Mouse (Mus musculus): ENCODE results near the gene Mpp6. TPM values are rescaled to one million over a fixed set of nuclear protein-coding genes. Genes with fewer than 3 reads are reported as not detected.

The Mpp6 gene
- polyA plus RNA-seq, 1 experiment from 2014 or later: 54.1 TPM

GRCm38 (mm10) chr6:50126331-50126730 is 16.3 kb downstream of the Mpp6 start:
- Histone ChIP-seq H3K9me3 (replicated peaks; ENCODE audit: control insufficient read depth, low read length, poor library complexity, severe bottlenecking) (0 out of 2 replicates have a peak, but pooled peaks cover 5% of the 10 kb centered on the region), H3K27ac (ENCODE audit: low read length) (no peak overlapping the region), H3K36me3 (ENCODE audit: control insufficient read depth, insufficient read depth, low read length) (no peaks in the 10 kb centered on the region), H3K4me2 (ENCODE audit: low read length) (no peak overlapping the region), H3K9ac (ENCODE audit: low read depth, low read length) (no peak overlapping the region), H3K27me3 (ENCODE audit: control insufficient read depth, insufficient read depth, low read depth, low read length) (no peaks in the 10 kb centered on the region), H3K4me3 (ENCODE audit: low read depth, low read length) (no peak overlapping the region), H3K4me1 (ENCODE audit: control insufficient read depth, insufficient read depth, low read length) (no peaks in the 10 kb centered on the region)
- 91% methylated on average over 2 of the region's 2 CpGs for WGBS
- no peak for ATAC-seq

- Histone ChIP-seq H3K9me3 (replicated peaks; ENCODE audit: control insufficient read depth, low read length, poor library complexity, severe bottlenecking) (no peaks in the 10 kb centered on the region), H3K36me3 (ENCODE audit: control insufficient read depth, insufficient read depth, low read length) (no peaks in the 10 kb centered on the region), H3K4me1 (ENCODE audit: control insufficient read depth, insufficient read depth, low read length) (no peaks in the 10 kb centered on the region), H3K4me2 (ENCODE audit: low read length) (no peak overlapping the region), H3K27ac (ENCODE audit: low read length) (no peak overlapping the region), H3K4me3 (ENCODE audit: low read depth, low read length) (no peak overlapping the region), H3K9ac (ENCODE audit: low read depth, low read length) (no peak overlapping the region), H3K27me3 (ENCODE audit: control insufficient read depth, insufficient read depth, low read depth, low read length) (no peaks in the 10 kb centered on the region)
- 98% methylated on average over 6 of the region's 6 CpGs for WGBS
- ATAC-seq: no peak
Observed at GRCm38 (mm10) chr6:50127536-50127935, 17.5 kb downstream of the Mpp6 start.

GRCm38 (mm10) chr6:50137651-50138050 is 27.6 kb downstream of the Mpp6 start:
- H3K9me3 ChIP-seq (replicated peaks; ENCODE audit: control insufficient read depth, low read length, poor library complexity, severe bottlenecking): no peaks in the 10 kb centered on the region
- H3K4me1 ChIP-seq (ENCODE audit: control insufficient read depth, insufficient read depth, low read length): no peaks in the 10 kb centered on the region
- no peak overlapping the region for H3K4me2 ChIP-seq (ENCODE audit: low read length)
- no peaks in the 10 kb centered on the region for H3K27me3 ChIP-seq (ENCODE audit: control insufficient read depth, insufficient read depth, low read depth, low read length)
- no peak for ATAC-seq
- H3K27ac ChIP-seq (ENCODE audit: low read length): no peak overlapping the region
- no peak overlapping the region for H3K9ac ChIP-seq (ENCODE audit: low read depth, low read length)
- 90% methylated on average over 3 of the region's 3 CpGs for WGBS
- no peaks in the 10 kb centered on the region for H3K36me3 ChIP-seq (ENCODE audit: control insufficient read depth, insufficient read depth, low read length)
- H3K4me3 ChIP-seq (ENCODE audit: low read depth, low read length): no peak overlapping the region

- Histone ChIP-seq H3K9me3 (replicated peaks; ENCODE audit: control insufficient read depth, low read length, poor library complexity, severe bottlenecking) (no peaks in the 10 kb centered on the region), H3K4me2 (ENCODE audit: low read length) (no peak overlapping the region), H3K27ac (ENCODE audit: low read length) (no peak overlapping the region), H3K27me3 (ENCODE audit: control insufficient read depth, insufficient read depth, low read depth, low read length) (no peaks in the 10 kb centered on the region), H3K9ac (ENCODE audit: low read depth, low read length) (no peak overlapping the region), H3K4me3 (ENCODE audit: low read depth, low read length) (no peak overlapping the region), H3K36me3 (ENCODE audit: control insufficient read depth, insufficient read depth, low read length) (no peaks in the 10 kb centered on the region), H3K4me1 (ENCODE audit: control insufficient read depth, insufficient read depth, low read length) (no peaks in the 10 kb centered on the region)
- ATAC-seq: no peak
- WGBS: 85% methylated on average over 3 of the region's 3 CpGs
Observed at GRCm38 (mm10) chr6:50139526-50139925, 29.5 kb downstream of the Mpp6 start.

GRCm38 (mm10) chr6:50146158-50146557 is 36.1 kb downstream of the Mpp6 start:
- no peaks in the 10 kb centered on the region for H3K9me3 ChIP-seq (replicated peaks; ENCODE audit: control insufficient read depth, low read length, poor library complexity, severe bottlenecking)
- no peak overlapping the region for H3K9ac ChIP-seq (ENCODE audit: low read depth, low read length)
- no peak overlapping the region for H3K4me3 ChIP-seq (ENCODE audit: low read depth, low read length)
- ATAC-seq: no peak
- H3K27ac ChIP-seq (ENCODE audit: low read length): no peak overlapping the region
- H3K36me3 ChIP-seq (ENCODE audit: control insufficient read depth, insufficient read depth, low read length): no peaks in the 10 kb centered on the region
- no peak overlapping the region for H3K4me2 ChIP-seq (ENCODE audit: low read length)
- H3K27me3 ChIP-seq (ENCODE audit: control insufficient read depth, insufficient read depth, low read depth, low read length): no peaks in the 10 kb centered on the region
- H3K4me1 ChIP-seq (ENCODE audit: control insufficient read depth, insufficient read depth, low read length): no peaks in the 10 kb centered on the region

- ATAC-seq: no peak
- Histone ChIP-seq H3K4me3 (ENCODE audit: low read depth, low read length) (no peak overlapping the region), H3K27me3 (ENCODE audit: control insufficient read depth, insufficient read depth, low read depth, low read length) (no peaks in the 10 kb centered on the region), H3K4me2 (ENCODE audit: low read length) (no peak overlapping the region), H3K4me1 (ENCODE audit: control insufficient read depth, insufficient read depth, low read length) (no peaks in the 10 kb centered on the region), H3K36me3 (ENCODE audit: control insufficient read depth, insufficient read depth, low read length) (no peaks in the 10 kb centered on the region), H3K9ac (ENCODE audit: low read depth, low read length) (no peak overlapping the region), H3K27ac (ENCODE audit: low read length) (no peak overlapping the region), H3K9me3 (replicated peaks; ENCODE audit: control insufficient read depth, low read length, poor library complexity, severe bottlenecking) (no peaks in the 10 kb centered on the region)
- 87% methylated on average over 4 of the region's 4 CpGs for WGBS
Observed at GRCm38 (mm10) chr6:50149378-50149777, 39.3 kb downstream of the Mpp6 start.

GRCm38 (mm10) chr6:50159842-50160241 is 49.8 kb downstream of the Mpp6 start:
- Histone ChIP-seq H3K27me3 (ENCODE audit: control insufficient read depth, insufficient read depth, low read depth, low read length) (no peaks in the 10 kb centered on the region), H3K9me3 (replicated peaks; ENCODE audit: control insufficient read depth, low read length, poor library complexity, severe bottlenecking) (no peaks in the 10 kb centered on the region), H3K4me1 (ENCODE audit: control insufficient read depth, insufficient read depth, low read length) (no peaks in the 10 kb centered on the region), H3K27ac (ENCODE audit: low read length) (no peak overlapping the region), H3K4me2 (ENCODE audit: low read length) (no peak overlapping the region), H3K36me3 (ENCODE audit: control insufficient read depth, insufficient read depth, low read length) (no peaks in the 10 kb centered on the region), H3K4me3 (ENCODE audit: low read depth, low read length) (no peak overlapping the region), H3K9ac (ENCODE audit: low read depth, low read length) (no peak overlapping the region)
- 76% methylated on average over 6 of the region's 6 CpGs for WGBS
- no peak for ATAC-seq

GRCm38 (mm10) chr6:50163013-50163412 is 53.0 kb downstream of the Mpp6 start:
- 95% methylated on average over 3 of the region's 3 CpGs for WGBS
- H3K4me3 ChIP-seq (ENCODE audit: low read depth, low read length): no peak overlapping the region
- H3K36me3 ChIP-seq (ENCODE audit: control insufficient read depth, insufficient read depth, low read length): no peaks in the 10 kb centered on the region
- H3K9ac ChIP-seq (ENCODE audit: low read depth, low read length): no peak overlapping the region
- no peak overlapping the region for H3K27ac ChIP-seq (ENCODE audit: low read length)
- no peaks in the 10 kb centered on the region for H3K27me3 ChIP-seq (ENCODE audit: control insufficient read depth, insufficient read depth, low read depth, low read length)
- no peak for ATAC-seq
- no peaks in the 10 kb centered on the region for H3K4me1 ChIP-seq (ENCODE audit: control insufficient read depth, insufficient read depth, low read length)
- H3K9me3 ChIP-seq (replicated peaks; ENCODE audit: control insufficient read depth, low read length, poor library complexity, severe bottlenecking): no peaks in the 10 kb centered on the region
- H3K4me2 ChIP-seq (ENCODE audit: low read length): no peak overlapping the region

- no peak overlapping the region for H3K9ac ChIP-seq (ENCODE audit: low read depth, low read length)
- 0 out of 2 replicates have a peak, but pooled peaks cover 4% of the 10 kb centered on the region for H3K9me3 ChIP-seq (replicated peaks; ENCODE audit: control insufficient read depth, low read length, poor library complexity, severe bottlenecking)
- H3K4me1 ChIP-seq (ENCODE audit: control insufficient read depth, insufficient read depth, low read length): no peaks in the 10 kb centered on the region
- H3K27me3 ChIP-seq (ENCODE audit: control insufficient read depth, insufficient read depth, low read depth, low read length): no peaks in the 10 kb centered on the region
- H3K36me3 ChIP-seq (ENCODE audit: control insufficient read depth, insufficient read depth, low read length): peaks cover 4% of the 10 kb centered on the region; the same call in 1 of the 2 replicates
- H3K4me2 ChIP-seq (ENCODE audit: low read length): no peak overlapping the region
- no peak for ATAC-seq
- no peak overlapping the region for H3K4me3 ChIP-seq (ENCODE audit: low read depth, low read length)
- no peak overlapping the region for H3K27ac ChIP-seq (ENCODE audit: low read length)
- WGBS: 92% methylated on average over 4 of the region's 4 CpGs
Observed at GRCm38 (mm10) chr6:50168821-50169220, 58.8 kb downstream of the Mpp6 start.

GRCm38 (mm10) chr6:50169771-50170170 is 59.7 kb downstream of the Mpp6 start:
- peaks cover 4% of the 10 kb centered on the region; the same call in 1 of the 2 replicates for H3K36me3 ChIP-seq (ENCODE audit: control insufficient read depth, insufficient read depth, low read length)
- ATAC-seq: no peak
- H3K9me3 ChIP-seq (replicated peaks; ENCODE audit: control insufficient read depth, low read length, poor library complexity, severe bottlenecking): 0 out of 2 replicates have a peak, but pooled peaks cover 4% of the 10 kb centered on the region
- H3K4me2 ChIP-seq (ENCODE audit: low read length): no peak overlapping the region
- H3K27ac ChIP-seq (ENCODE audit: low read length): no peak overlapping the region
- H3K27me3 ChIP-seq (ENCODE audit: control insufficient read depth, insufficient read depth, low read depth, low read length): no peaks in the 10 kb centered on the region
- no peak overlapping the region for H3K9ac ChIP-seq (ENCODE audit: low read depth, low read length)
- H3K4me1 ChIP-seq (ENCODE audit: control insufficient read depth, insufficient read depth, low read length): no peaks in the 10 kb centered on the region
- no peak overlapping the region for H3K4me3 ChIP-seq (ENCODE audit: low read depth, low read length)

All from midbrain, embryonic 16.5 days (tissue).